Mouse (Mus musculus) testis, postnatal 14 days (tissue): ENCODE measurements around the gene Npff.
A peak's percentile ranks its signal among the peaks of the same experiment; 100 is the strongest.

Experiments
- DNase-seq: peaks from one replicate; pipeline ENCODE4 v3.0.0; 2021; ENCODE audit warnings: low spot score

Gene Npff

GRCm38 (mm10) chr15:102519211-102520141 lies 5.3 kb downstream of the Npff start:
- DNase-seq, result no peak

- no peak for DNase-seq
Measured at GRCm38 (mm10) chr15:102518859-102519201, 5.9 kb downstream of the Npff start.

- peak; percentile 100 for DNase-seq
Measured at GRCm38 (mm10) chr15:102517976-102518858, 6.5 kb downstream of the Npff start, which contains the start of gene Tarbp2. Tarbp2 (plus strand) TSS chr15:102518192.

GRCm38 (mm10) chr15:102517631-102517975 lies 7.1 kb downstream of the Npff start:
- no peak for DNase-seq

- peak; percentile 69 for DNase-seq
Measured at GRCm38 (mm10) chr15:102516728-102517404, 7.9 kb downstream of the Npff start, which contains the start of gene Map3k12. Map3k12 (minus strand) TSS chr15:102517064.

- DNase-seq, result no peak
Measured at GRCm38 (mm10) chr15:102516293-102516692, 8.4 kb downstream of the Npff start.

- no peak for DNase-seq
Measured at GRCm38 (mm10) chr15:102515791-102516190, 9.0 kb downstream of the Npff start.

GRCm38 (mm10) chr15:102515261-102515660 lies 9.5 kb downstream of the Npff start:
- DNase-seq, result no peak

- DNase-seq, result no peak
Measured at GRCm38 (mm10) chr15:102513004-102513403, 11.7 kb downstream of the Npff start.

- DNase-seq, result no peak
Measured at GRCm38 (mm10) chr15:102512471-102512870, 12.3 kb downstream of the Npff start.

GRCm38 (mm10) chr15:102512010-102512409 lies 12.7 kb downstream of the Npff start:
- peak; percentile 15 for DNase-seq

GRCm38 (mm10) chr15:102511285-102511833 lies 13.4 kb downstream of the Npff start:
- peak; percentile 20 for DNase-seq

- DNase-seq, result peak; percentile 87
Measured at GRCm38 (mm10) chr15:102510590-102511284, 14.0 kb downstream of the Npff start.

GRCm38 (mm10) chr15:102510110-102510509 lies 14.6 kb downstream of the Npff start:
- peak; percentile 21 for DNase-seq

GRCm38 (mm10) chr15:102508336-102508735 lies 16.4 kb downstream of the Npff start:
- DNase-seq, result no peak

- DNase-seq, result no peak
Measured at GRCm38 (mm10) chr15:102507561-102507960, 17.2 kb downstream of the Npff start.

GRCm38 (mm10) chr15:102506864-102507263 lies 17.9 kb downstream of the Npff start:
- DNase-seq, result no peak

- DNase-seq, result no peak
Measured at GRCm38 (mm10) chr15:102506464-102506830, 18.3 kb downstream of the Npff start.

GRCm38 (mm10) chr15:102505770-102506463 lies 18.8 kb downstream of the Npff start:
- no peak for DNase-seq

- peak; percentile 9 for DNase-seq
Measured at GRCm38 (mm10) chr15:102505073-102505769, 19.5 kb downstream of the Npff start.
